Mouse (Mus musculus): ENCODE data around the gene Htr5b.

- TF ChIP-seq POLR2A (IDR thresholded peaks at IDR 0.05; ENCODE audit: borderline replicate concordance, low read depth, low read length) = no peak
- no peak for TF ChIP-seq CTCF (IDR thresholded peaks at IDR 0.05; ENCODE audit: low read depth, low read length)
Measured at GRCm38 (mm10) chr1:121471503-121471902, 56.8 kb downstream of the Htr5b start.
